Mouse (Mus musculus) v-Abl transformed pro-B cells (cell line): Measurements from ENCODE around the gene Eef2k.

Experiments
- in situ Hi-C, 2 experiments: fragments of 400-800 bp; cut with MboI; formaldehyde crosslinking; loops; one replicate each; pipeline ENCODE4 v1.15.1; 2025; ENCODE audit not compliant: unreplicated experiment in 2 of 2

Eef2k gene

DNA sequence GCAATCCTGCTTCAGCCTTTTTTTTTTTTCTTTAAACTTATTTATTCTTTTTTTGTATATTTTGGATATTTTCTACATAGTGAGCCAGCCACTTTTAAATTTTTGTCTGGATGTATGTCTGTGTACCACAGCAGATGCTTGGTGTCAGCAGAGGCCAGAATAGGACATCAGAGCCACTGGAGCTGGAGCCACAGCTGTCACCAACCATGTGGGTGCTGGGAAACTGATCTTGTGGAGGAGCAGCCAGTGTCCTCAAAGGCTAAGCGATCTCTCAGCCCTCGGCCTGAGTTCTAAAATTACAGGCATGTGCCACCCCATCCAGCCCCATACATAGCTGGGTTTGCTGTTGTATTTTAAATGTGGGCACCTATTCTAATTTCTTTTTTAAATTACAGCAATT, 2.8 kb upstream of the Eef2k start:
- in situ Hi-C loops: loop anchor here (5.0 to 25.0 kb wide), 9 partner anchors 43 to 1148 kb away; partner anchors contain the start of genes Cog7 (in 1 of the 2), Eri2 (in 1 of the 2), Mettl9 (in 1 of the 2) and Rexo5 (in 1 of the 2)

GRCm38 (mm10) chr7:120843037-120843621, 498 bp downstream of the Eef2k start:
- in situ Hi-C loops: loop anchor here (5.0 to 25.0 kb wide), 5 partner anchors 39 to 1144 kb away; partner anchors contain the start of genes Cog7 (in 1 of the 2), Eri2 (in 1 of the 2) and Rexo5 (in 1 of the 2)

DNA sequence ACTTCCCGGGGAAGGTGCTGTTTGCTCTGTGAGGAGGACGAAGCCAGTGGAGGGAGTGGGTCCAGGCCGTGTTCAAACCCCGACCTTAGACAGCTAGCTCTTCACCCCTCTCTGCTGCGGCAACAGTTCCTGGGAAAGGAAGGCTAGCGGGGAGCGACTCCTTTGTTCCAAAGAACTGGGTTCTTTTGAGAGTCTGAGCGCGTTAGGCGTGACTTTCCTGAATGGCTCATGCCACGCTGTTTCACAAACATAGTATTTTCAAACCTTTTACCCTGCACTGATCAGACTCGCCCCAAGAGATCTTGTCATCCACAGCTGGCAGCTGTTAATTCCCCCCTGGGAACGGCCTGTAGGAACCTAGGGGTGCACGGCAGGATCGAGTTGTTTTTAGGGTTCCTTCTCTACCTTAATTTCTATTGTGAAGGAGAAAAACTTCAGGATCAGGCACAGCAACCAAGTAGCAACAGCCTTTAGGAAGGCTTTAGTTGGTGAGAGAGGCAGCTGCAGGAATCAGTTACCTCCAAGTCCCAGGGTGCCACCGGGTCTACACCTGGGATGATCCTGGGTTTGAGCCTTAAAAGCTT, 1.3 kb downstream of the Eef2k start:
- in situ Hi-C loops: loop anchor here (5.0 to 25.0 kb wide), 5 partner anchors 38 to 1143 kb away; partner anchors contain the start of genes Cog7 (in 1 of the 2), Eri2 (in 1 of the 2) and Rexo5 (in 1 of the 2)

DNA sequence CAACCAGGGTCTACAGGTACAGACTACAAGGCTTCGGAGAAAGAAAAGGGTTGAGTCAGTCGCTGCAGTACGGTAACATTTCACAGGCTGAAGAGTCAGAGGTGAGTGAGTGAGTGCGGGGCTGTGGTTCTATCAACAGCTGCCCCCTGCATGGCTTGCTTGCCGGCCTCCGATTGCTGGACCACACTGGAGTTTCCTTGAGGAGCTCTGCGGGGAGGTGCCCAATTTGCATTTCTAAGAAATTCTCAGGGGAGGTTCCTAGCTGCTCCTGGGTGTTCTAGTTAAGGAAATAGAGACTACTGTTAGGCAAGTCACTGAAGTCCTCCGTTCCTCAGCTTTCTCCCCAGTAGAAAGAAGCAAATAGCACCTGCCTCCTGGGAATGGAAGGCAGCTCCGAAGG, 2.1 kb downstream of the Eef2k start:
- in situ Hi-C loops: loop anchor here (5.0 to 25.0 kb wide), 5 partner anchors 38 to 1143 kb away; partner anchors contain the start of genes Cog7 (in 1 of the 2), Eri2 (in 1 of the 2) and Rexo5 (in 1 of the 2)

DNA sequence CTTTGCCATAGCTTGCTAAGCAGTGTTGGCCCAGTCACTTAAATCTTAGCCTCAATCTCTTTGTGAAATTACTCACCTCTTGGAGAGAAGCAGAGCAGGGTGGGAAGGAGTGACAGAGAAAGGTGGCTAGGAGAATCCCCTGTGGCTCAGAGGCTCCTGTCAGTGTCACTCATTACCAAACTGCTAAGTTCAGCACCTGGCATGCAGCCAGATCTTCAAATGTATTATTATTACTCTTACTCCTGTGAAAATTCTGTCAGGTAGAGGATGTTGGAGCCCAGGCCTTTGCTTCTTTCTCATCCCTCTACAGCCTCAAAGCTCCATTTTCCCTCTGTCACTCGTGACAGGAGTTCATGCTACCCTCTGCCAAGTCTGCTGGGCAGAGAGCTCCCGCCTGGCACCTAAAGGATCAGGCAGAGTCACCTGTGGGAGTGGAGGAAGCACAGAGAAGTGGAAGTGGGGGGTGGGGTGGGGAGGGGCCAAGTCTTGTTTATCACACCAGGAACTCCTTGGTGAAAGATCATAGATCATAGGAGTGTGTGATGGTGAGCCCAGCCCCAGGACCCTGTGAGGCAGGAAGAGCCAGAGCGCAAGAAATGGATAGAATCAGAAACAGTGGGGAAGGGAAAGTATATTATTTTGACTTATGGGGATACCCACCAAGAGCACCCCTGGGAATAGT, 6.3 kb downstream of the Eef2k start:
- in situ Hi-C loops: loop anchor here (10.0 to 25.0 kb wide), 3 partner anchors 838 to 1138 kb away; partner anchors contain the start of genes Cog7 (in 1 of the 2), Eri2 (in 1 of the 2) and Rexo5 (in 1 of the 2)

DNA sequence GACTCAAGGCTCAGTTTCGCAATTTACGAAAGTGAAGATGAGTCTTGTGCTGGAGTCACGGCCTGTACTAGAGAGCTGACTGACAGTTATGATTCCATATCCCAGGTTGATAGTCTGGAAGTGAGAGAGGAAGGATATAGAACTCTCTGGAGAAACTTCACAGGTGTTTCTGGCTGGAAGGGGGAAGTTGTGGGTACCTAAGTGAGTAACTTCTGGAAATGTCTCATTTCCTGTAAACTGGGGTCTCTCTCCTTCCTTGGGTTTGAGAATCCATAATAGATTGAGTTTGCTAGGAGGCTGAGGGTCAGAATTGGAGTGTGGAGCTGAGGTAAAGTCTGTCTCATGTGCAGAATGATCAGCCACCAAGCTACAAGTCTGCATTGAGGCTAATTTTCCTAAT, 7.5 kb downstream of the Eef2k start:
- in situ Hi-C loops: loop anchor here in 1 of 2 experiments (10.0 to 25.0 kb wide), 2 partner anchors 1365 to 1537 kb away; no protein-coding TSS in a partner anchor

DNA sequence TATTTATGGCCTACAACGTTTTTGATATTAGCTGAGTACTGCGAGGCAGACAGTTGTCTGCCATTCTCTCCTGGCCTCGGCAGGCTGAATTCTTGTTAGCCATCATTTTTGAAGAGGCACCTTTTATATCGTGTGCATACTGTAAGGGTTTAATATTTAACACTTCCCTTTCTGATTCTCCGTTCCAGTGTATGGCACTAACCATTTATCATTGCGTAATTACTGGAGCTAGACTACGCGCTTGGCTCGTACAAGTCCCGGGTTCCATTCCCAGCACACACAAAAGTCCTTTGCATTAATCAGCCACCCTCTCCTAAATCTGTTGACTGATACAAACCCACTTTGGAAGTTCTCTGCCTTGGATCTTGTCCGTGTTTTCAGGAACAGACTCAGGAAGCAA, 17.2 kb downstream of the Eef2k start:
- in situ Hi-C loops: loop anchor here in 1 of 2 experiments (10.0 to 25.0 kb wide), 2 partner anchors 1375 to 1527 kb away; no protein-coding TSS in a partner anchor

DNA sequence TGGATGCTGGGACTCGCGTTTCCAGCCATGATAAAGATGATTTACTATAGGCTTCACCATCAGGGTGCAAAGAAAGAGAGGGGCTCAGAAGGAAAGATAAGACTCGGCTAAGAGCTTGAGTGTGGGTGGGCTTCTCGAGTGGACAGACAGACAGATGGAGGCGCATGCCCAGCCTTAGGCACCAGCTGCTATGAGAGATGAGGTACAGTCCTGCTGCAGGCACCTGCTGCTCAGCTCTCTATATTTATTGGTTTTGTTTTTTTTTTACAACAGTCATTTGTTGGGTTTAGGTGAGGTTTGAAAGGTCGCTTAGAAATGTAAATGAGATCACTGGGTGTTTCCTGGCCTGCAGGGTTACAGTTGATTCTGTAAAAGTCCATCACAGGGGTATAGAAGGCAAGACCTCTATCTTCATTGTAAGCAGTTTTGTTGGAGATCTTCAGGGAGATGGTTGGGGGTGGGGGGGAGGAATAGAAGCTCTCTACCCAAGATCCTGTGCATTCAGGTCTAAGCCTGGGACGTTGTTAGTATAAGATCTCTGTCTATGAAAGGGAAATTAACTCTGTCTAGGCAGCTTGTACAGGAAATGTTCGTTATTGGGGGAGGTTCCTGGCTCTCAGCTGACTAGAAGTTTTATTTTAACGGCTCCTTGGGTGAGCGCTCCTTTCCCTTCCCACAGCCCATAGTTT, 18.3 kb downstream of the Eef2k start:
- in situ Hi-C loops: loop anchor here in 1 of 2 experiments (25.0 kb wide), 1 partner anchor 1526 kb away; no protein-coding TSS in a partner anchor

GRCm38 (mm10) chr7:120861488-120862047, 18.9 kb downstream of the Eef2k start:
- in situ Hi-C loops: loop anchor here in 1 of 2 experiments (25.0 kb wide), 1 partner anchor 1526 kb away; no protein-coding TSS in a partner anchor

DNA sequence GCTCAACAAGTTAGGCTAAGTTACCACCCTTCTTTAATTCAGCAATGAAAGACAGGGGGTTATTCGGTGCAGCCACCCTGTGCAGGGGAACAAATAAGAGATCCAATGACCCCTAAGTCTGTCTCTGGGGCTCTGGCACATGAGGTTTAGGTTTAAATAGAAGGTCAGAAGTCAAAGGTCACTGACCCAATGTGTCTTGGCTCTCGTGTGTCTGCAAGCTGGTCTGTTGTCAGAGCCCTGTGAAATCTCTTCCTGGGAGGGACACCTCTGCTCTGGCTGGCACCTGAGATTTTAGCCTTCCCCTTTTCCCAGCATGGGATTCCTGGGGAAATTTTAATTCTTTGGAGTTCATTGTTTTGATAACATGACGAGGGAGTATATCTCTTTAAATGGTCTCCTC, 19.6 kb downstream of the Eef2k start:
- in situ Hi-C loops: loop anchor here in 1 of 2 experiments (25.0 kb wide), 1 partner anchor 1525 kb away; no protein-coding TSS in a partner anchor

DNA sequence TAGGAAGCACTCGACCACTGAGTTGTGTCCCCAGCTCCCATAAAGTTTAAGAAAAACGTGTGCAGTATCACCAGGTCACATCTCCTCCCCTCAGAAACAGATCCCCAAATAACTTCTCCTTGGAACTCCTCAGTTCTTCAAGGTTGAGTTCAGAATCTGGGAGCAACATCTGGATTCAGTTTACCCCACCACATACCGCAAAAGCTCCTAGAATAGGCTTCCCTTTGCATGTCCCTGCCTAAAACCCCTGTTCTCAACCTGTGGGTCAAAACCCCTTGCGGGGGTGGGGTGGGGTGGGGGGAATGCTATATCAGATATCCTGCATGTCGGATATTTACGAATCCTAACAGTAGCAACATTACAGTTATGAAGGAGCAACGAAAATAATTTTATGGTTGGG, 20.0 kb downstream of the Eef2k start:
- in situ Hi-C loops: loop anchor here in 1 of 2 experiments (25.0 kb wide), 1 partner anchor 1525 kb away; no protein-coding TSS in a partner anchor

- in situ Hi-C loops: loop anchor here in 1 of 2 experiments (25.0 kb wide), 1 partner anchor 1524 kb away; no protein-coding TSS in a partner anchor
Observed at GRCm38 (mm10) chr7:120863476-120863875, 20.8 kb downstream of the Eef2k start.

GRCm38 (mm10) chr7:120865100-120865499, 22.5 kb downstream of the Eef2k start:
- in situ Hi-C loops: loop anchor here in 1 of 2 experiments (25.0 kb wide), 1 partner anchor 1522 kb away; no protein-coding TSS in a partner anchor

DNA sequence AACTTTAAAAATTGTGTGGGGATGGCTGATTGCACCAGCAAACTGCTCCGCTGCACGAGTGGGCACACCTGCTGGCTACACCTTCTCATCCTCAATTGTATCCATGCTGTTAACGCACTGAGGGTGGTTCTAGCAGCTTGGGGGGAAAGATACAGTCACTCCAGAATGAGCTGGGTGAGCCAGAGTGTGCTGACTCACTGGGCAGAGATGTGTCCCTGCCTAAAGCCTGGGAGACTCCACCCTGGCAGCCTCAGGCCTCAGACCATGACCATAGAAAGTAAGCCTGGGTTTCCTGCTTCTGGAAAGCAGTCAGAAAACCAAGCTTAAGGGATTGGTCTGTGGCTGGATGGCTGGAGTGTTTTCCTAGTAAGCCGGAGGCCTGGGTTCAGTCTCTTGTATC, 23.2 kb downstream of the Eef2k start:
- in situ Hi-C loops: loop anchor here in 1 of 2 experiments (25.0 kb wide), 1 partner anchor 1521 kb away; no protein-coding TSS in a partner anchor

- in situ Hi-C loops: loop anchor here in 1 of 2 experiments (25.0 kb wide), 1 partner anchor 1521 kb away; no protein-coding TSS in a partner anchor
Observed at GRCm38 (mm10) chr7:120866684-120867083, 24.1 kb downstream of the Eef2k start.

GRCm38 (mm10) chr7:120867720-120868119, 25.1 kb downstream of the Eef2k start:
- in situ Hi-C loops: loop anchor here in 1 of 2 experiments (25.0 kb wide), 1 partner anchor 1520 kb away; no protein-coding TSS in a partner anchor

DNA sequence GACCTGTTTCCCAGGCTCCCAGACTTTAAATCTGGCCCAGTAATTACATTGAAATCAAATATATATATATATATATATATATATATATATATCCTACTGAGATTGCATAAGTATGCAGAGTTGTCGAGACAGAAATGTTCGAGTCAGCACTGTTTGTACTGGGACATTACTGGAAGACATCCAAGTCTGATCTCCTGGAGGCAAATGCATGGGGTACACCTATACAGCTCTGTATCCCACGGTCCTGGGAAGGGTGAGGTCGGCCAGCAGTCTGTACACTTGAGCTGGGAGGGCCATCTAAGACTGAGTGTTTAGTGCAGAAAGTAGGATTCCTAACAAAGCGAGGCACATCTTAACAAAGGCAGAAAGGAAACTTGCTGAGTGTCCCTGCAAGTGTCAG, 27.3 kb downstream of the Eef2k start:
- in situ Hi-C loops: loop anchor here in 1 of 2 experiments (25.0 kb wide), 1 partner anchor 1517 kb away; no protein-coding TSS in a partner anchor

GRCm38 (mm10) chr7:120870431-120871008, 27.9 kb downstream of the Eef2k start:
- in situ Hi-C loops: loop anchor here in 1 of 2 experiments (25.0 kb wide), 1 partner anchor 1517 kb away; no protein-coding TSS in a partner anchor

DNA sequence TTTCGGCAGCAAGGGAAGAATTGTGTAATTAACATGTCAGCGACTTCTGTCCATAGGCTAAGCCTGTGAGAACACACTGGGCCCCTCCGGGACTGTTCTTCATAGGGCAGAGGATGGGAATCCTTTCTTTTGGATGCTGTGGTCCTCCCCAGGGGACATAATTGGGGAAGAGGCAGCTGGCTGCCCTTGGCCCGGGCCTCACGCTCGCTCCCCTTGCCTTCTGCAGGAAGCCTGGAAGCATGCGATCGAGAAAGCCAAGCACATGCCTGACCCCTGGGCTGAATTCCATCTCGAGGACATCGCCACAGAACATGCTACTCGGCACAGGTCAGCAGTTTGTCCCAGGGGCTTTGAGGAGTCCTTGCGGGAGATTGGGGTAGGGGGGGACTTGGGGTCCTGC, 30.5 kb downstream of the Eef2k start:
- in situ Hi-C loops: loop anchor here in 1 of 2 experiments (25.0 kb wide), 1 partner anchor 1514 kb away; no protein-coding TSS in a partner anchor
